ENCODE assay signal across 9 mouse cellular contexts in the genomic region with DNA sequence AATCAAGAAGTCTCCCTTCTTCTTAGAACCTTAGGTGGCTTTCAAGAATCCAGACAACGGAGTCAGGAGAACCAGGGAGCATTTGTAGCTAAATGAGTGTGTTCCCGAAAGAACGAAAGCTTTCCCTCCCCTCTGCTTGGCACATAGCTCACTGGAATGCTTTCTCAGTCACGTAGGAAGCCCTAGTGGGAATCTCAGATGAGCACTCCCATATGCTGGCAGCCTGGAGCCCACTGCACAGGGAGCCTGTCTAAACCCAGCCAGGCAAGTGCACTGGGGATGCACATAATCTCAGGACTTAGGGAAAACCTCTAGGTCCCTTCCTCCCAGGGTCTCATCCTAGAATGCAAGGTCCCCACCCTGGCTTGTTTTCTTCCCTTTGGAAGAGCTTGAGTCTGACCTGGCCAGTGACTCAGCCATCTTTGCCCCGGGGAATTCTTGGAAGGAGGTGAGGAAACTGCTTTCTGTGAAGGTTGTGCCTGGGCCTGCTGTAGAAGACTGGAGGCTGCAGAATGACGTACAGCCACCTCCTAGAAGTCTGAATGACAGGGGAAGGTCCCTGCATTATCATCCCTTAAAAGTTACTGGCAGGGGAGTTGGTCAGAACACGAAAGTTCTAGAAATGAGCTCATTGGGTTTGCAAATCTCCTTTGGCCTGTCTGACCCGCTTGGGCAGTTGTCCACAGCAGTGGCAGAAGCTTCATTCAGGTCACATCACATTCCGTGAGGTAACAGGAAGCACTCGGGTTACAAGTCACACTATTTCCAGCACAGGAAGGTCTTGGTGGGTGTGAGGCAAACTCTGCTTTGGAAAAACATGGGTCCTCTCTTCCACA. TPM values are rescaled to one million over a fixed set of nuclear protein-coding genes. Genes with fewer than 3 reads are reported as not detected.
DNase-seq lines count a peak whose midpoint lies in the region; ATAC-seq and TF ChIP-seq lines count a peak whose summit lies in the region.
"Had no signal": no experiment of that assay in that cellular context is flagged by ENCODE, and none has a peak within 500 bp of the region (broad histone marks: within the 10 kb centered on the region; RNA-seq: fewer than 3 reads in every experiment).

No protein-coding gene starts in this region.

- no peak overlapping the region for H3K9ac ChIP-seq in stomach, postnatal 0 days (ENCODE audit: low read length)

- ATAC-seq in stomach, postnatal 0 days (ENCODE audit: low FRiP score, low TSS enrichment), result peak; percentile 53
- ATAC-seq: midbrain, embryonic 16.5 days had no signal

- no peaks in the 10 kb centered on the region for H3K27me3 ChIP-seq in stomach, postnatal 0 days (ENCODE audit: control insufficient read depth, insufficient read depth, low read length)

- H3K9me3 ChIP-seq in stomach, postnatal 0 days (ENCODE audit: control insufficient read depth, low read length), result no peaks in the 10 kb centered on the region

- 0 out of 2 replicates have a peak overlapping the region, but pooled peaks have one; percentile 2 for H3K4me3 ChIP-seq in gastrocnemius, adult 2 months
- H3K4me3 ChIP-seq in stomach, postnatal 0 days (ENCODE audit: low read depth, low read length), result no peak overlapping the region

- intact Hi-C loops in gastrocnemius, adult 2 months (cut with DNase I), result no loop called here

- 45% methylated on average over 10 of the region's 10 CpGs for WGBS in stomach, postnatal 0 days

- peak; percentile 44 for DNase-seq in gastrocnemius, adult 2 months
- DNase-seq in gastrocnemius, adult 8-10 months (ENCODE audit: low spot score in 2 of 2), result no peak
- DNase-seq in urinary bladder, adult 18-20 months (ENCODE audit: low spot score in 2 of 2), result peak; percentile 44 to 57
- no peak for DNase-seq in urinary bladder, postnatal 4 days (ENCODE audit: low spot score in 2 of 2)
- peak; percentile 16 for DNase-seq in induced T-regulatory cell, adult 2 months (ENCODE audit: low read depth)
- peak; percentile 23 for DNase-seq in stomach, postnatal 0 days (ENCODE audit: low spot score)
- no peak for DNase-seq in kidney, postnatal 36 days
- no peak for DNase-seq in ovary, postnatal 36 days (ENCODE audit: low spot score)

- H3K4me1 ChIP-seq in stomach, postnatal 0 days (replicated peaks; ENCODE audit: control insufficient read depth, insufficient read depth), result no peaks in the 10 kb centered on the region

- peak overlapping the region; percentile 25; the same call in 1 of the 2 replicates for H3K4me2 ChIP-seq in stomach, postnatal 0 days (replicated peaks; ENCODE audit: low read depth)

- H3K36me3 ChIP-seq in stomach, postnatal 0 days (ENCODE audit: control insufficient read depth, insufficient read depth, low read length), result no peaks in the 10 kb centered on the region

- peak overlapping the region; percentile 13; the same call in 1 of the 2 replicates for H3K27ac ChIP-seq in gastrocnemius, adult 2 months
- H3K27ac ChIP-seq in stomach, postnatal 0 days (replicated peaks), result peak overlapping the region; percentile 87

- no peak for TF ChIP-seq CTCF in gastrocnemius, adult 2 months (IDR thresholded peaks at IDR 0.05)
- no peak for TF ChIP-seq CTCF in stomach, postnatal 0 days (IDR thresholded peaks at IDR 0.05; ENCODE audit: low read depth)

- TF ChIP-seq EP300 in stomach, postnatal 0 days (optimal IDR thresholded peaks at IDR 0.05), result no peak

RNA-seq across cellular contexts. Expression of a gene that starts 18.2 kb away (rescaled TPM):
- total RNA-seq in gastrocnemius, adult 2 months (2021), result under 1 TPM; 0.26 to 0.33 TPM
- total RNA-seq in gastrocnemius, adult 8-10 months (2022), result under 1 TPM; 0.27 to 0.99 (median 0.54) TPM
- 7.9 and 10.6 TPM in 2 replicates for polyA plus RNA-seq in stomach, postnatal 0 days (2015; fragmentation: Nextera tagmentation; extraction: Ambion mirVana)

Comparison
In these comparisons a context has a peak if more than half of its experiments do, and no peak if none do; other contexts are left out.
1. DNase-seq: peak in gastrocnemius, adult 2 months (single experiment), urinary bladder, adult 18-20 months (2 of 2), induced T-regulatory cell, adult 2 months (single experiment) and stomach, postnatal 0 days (single experiment); none in gastrocnemius, adult 8-10 months (0 of 2), urinary bladder, postnatal 4 days (0 of 2), kidney, postnatal 36 days (0 of 2) and ovary, postnatal 36 days (single experiment).